Mouse (Mus musculus) stomach, adult 2 months (tissue): ENCODE measurements around the gene Il1f10. TPM values are rescaled to one million over a fixed set of nuclear protein-coding genes. Genes with fewer than 3 reads are reported as not detected.

Source experiments
- polyA plus RNA-seq: library from polyadenylated mRNA; depleted of rRNA; stranded (reverse); fragments of >200 nt; gene quantifications from 2 replicates; pipeline ENCODE4 v1.2.3, GENCODE M21; 2012; rRNA removed

The Il1f10 gene
- not detected in 2 replicates for polyA plus RNA-seq

DNA sequence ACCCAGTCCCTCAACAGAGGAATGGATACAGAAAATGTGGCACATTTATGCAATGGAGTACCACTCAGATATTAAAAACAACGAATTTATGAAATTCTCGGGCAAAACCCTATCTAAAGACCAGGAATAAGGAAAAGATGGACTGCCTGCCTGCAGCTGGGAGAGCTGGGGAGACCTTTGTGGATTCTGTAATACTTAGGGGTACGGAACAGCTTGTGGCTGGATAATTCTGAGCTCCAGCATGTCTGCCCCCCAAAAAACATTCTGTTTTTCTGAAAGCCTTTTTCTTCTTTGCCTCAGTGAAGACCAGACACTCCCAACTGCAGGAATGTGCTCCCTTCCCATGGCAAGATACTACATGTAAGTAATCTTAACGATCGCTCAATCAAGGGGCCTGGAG, at the start of gene Il1f10:
Gene Il1f10, plus strand, starts transcription at position 301 of the 400 bp plus-strand sequence.

DNA sequence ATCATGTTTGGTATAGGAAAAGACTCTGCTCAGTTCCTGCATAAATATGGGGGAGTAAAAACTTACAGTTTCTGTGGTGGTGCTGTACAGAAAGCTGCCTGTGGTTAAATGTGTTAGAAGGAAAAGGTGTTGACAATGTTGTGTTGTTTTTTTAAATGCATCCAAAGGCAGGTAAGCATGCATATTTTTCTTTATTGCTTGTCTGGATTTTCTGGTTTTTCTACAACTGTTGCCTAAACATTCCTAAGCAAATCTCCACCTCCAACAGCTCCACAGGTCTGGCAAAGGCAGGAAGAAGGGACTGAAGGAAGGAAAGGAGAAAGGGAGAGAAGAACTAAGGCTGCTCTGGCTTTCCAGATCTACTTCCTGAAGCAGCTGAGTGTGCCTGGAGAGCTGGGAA, 14.3 kb upstream of the Il1f10 start, which contains the start of gene Il1f5:
Gene Il1f5, plus strand, starts transcription at position 301 of the 400 bp plus-strand sequence.

DNA sequence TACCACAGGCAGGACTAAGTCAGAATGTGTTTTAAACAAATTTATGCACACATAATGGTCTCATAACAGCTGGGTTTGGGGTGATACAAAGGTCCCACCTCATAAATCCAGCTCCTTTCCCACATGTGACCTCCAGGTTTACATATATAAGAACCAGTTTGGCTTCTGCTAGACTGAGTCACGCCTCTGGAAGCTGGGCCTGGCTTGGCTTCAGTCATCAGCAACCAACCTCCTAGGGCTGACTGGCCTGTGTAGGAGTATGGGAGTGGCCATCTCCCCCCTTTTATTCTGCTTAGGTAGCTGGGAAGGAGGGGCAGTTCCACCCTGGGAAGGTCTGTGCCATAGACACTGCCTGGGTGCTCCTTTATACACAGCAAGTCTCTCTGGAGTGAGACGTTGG, 45.5 kb downstream of the Il1f10 start, which contains the start of gene Il1rn:
Gene Il1rn, plus strand, starts transcription at position 309 of the 400 bp plus-strand sequence.

Other genes starting within 250 kb of the Il1f10 start
- gene Hnmt, start 241.8 kb upstream of the Il1f10 start, polyA plus RNA-seq = 0.10 TPM in 1 of 2 replicates, not detected in the other
- gene Tbpl2, start 194.6 kb upstream of the Il1f10 start, polyA plus RNA-seq = not detected in 2 replicates
- gene Il1f8, start 138.0 kb upstream of the Il1f10 start, polyA plus RNA-seq = 1.0 and 1.2 TPM in 2 replicates
- gene Il1f9, start 104.7 kb upstream of the Il1f10 start, polyA plus RNA-seq = 1.0 and 1.1 TPM in 2 replicates
- 2.3 and 3.2 TPM in 2 replicates for gene Il1f6, start 75.8 kb upstream of the Il1f10 start, polyA plus RNA-seq
- 18.0 and 41.2 TPM in 2 replicates for gene Il1f5, start 14.2 kb upstream of the Il1f10 start, polyA plus RNA-seq
- 2.6 and 2.7 TPM in 2 replicates for gene Il1rn, start 45.7 kb downstream of the Il1f10 start, polyA plus RNA-seq
- gene Psd4, start 76.4 kb downstream of the Il1f10 start, polyA plus RNA-seq = 7.4 and 10.1 TPM in 2 replicates
- gene Pax8, start 184.4 kb downstream of the Il1f10 start, polyA plus RNA-seq = 0.08 TPM in 1 of 2 replicates, not detected in the other